Mouse (Mus musculus) forebrain, embryonic 13.5 days (tissue): ENCODE results near the gene St5. TPM values are rescaled to one million over a fixed set of nuclear protein-coding genes. Genes with fewer than 3 reads are reported as not detected.
A peak's percentile ranks its signal among the peaks of the same experiment; 100 is the strongest.

Experiments used
- ATAC-seq: fragments of 200-750 bp; cut with Nextera tagmentation; 2 replicates; pipeline ENCODE4 v1.8.0; 2017
- H3K27ac ChIP-seq: fragments of 300-500 bp; sonication (generic); 2 replicates; pipeline ENCODE4 v1.5.1; 2015; ENCODE audit warnings: inconsistent platforms, mild to moderate bottlenecking, moderate library complexity
- H3K27me3 ChIP-seq: fragments of 300-500 bp; sonication (generic); 2 replicates; pipeline ENCODE4 v1.6.1; 2015; ENCODE audit warnings: mild to moderate bottlenecking, inconsistent platforms
- H3K36me3 ChIP-seq: fragments of 300-500 bp; sonication (generic); 2 replicates; pipeline ENCODE4 v1.6.1; 2015; ENCODE audit warnings: mild to moderate bottlenecking, inconsistent platforms; ENCODE audit not compliant: poor library complexity, severe bottlenecking
- H3K4me1 ChIP-seq: fragments of 300-500 bp; sonication (generic); 2 replicates; pipeline ENCODE4 v1.6.1; 2015; ENCODE audit warnings: inconsistent platforms
- H3K4me2 ChIP-seq: fragments of 300-500 bp; sonication (generic); 2 replicates; pipeline ENCODE4 v1.6.1; 2015; ENCODE audit warnings: inconsistent platforms, mild to moderate bottlenecking, moderate library complexity
- H3K4me3 ChIP-seq: fragments of 300-500 bp; sonication (generic); 2 replicates; pipeline ENCODE4 v1.5.1; 2015; ENCODE audit warnings: mild to moderate bottlenecking, inconsistent platforms
- H3K9ac ChIP-seq: fragments of 300-500 bp; sonication (generic); 2 replicates; pipeline ENCODE4 v1.6.1; 2015; ENCODE audit warnings: mild to moderate bottlenecking, inconsistent platforms
- H3K9me3 ChIP-seq: fragments of 300-500 bp; sonication (generic); replicated peaks from 2 replicates; pipeline ENCODE4 v1.6.1; 2016; ENCODE audit warnings: inconsistent platforms
- WGBS: fragments of 180-500 bp; shearing (Covaris S2); methylation state at CpG from one replicate; pipeline ENCODE4 v1.1.7; 2015; 5-methylcytosine and 5-hydroxymethylcytosine counted together
- polyA plus RNA-seq: library from polyadenylated mRNA; unstranded; fragments of >200 nt; fragmentation: Nextera tagmentation; extraction: Ambion mirVana; gene quantifications from 2 replicates; pipeline ENCODE4 v1.2.1, GENCODE M21; 2015

Gene St5
- polyA plus RNA-seq, 1 experiment from 2014 or later = 12.0 TPM

DNA sequence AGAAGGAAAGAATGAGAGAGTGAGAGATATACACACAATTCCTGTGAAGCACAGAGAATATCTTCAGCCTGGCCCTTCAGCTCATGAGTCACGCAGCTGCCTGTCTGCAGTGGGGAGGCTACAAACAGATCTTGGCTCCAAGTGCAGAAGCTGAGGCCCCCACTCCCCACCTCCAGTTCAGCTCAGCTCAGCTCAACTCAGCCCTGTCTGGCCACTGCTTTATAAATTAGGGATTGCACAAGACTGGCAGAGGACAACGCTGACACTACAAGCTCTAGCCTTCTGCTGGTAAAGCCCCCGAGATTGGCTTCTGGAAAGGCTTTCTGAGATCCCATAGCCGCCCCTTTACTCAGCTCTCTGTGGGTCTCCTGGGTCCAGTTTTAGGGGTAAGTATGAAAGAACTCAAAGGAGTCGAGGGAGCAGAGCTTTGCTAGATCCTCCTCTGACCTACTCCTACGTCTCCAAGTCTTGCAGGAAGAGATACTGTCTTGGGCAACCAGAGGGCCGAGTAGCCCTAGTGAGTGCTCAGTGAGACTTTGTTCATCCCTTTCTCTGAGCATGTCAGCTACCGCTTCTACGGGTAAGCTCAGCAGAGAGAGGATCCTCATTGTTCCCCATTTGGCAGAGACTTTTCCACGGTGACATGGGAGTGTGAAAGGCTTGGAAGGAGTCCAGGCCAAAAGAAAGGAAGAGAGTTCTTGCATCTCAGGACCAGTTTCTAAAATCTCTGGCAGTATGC lies 158.0 kb downstream of the St5 start:
- peaks cover 6% of the 10 kb centered on the region; the same call in 1 of the 2 replicates for H3K4me1 ChIP-seq
- WGBS = 75% methylated on average over 10 of the region's 10 CpGs
- H3K27ac ChIP-seq = no peak overlapping the region
- no peak for ATAC-seq
- no peaks in the 10 kb centered on the region for H3K9me3 ChIP-seq
- H3K9ac ChIP-seq = no peak overlapping the region
- no peaks in the 10 kb centered on the region for H3K27me3 ChIP-seq
- 0 out of 2 replicates have a peak, but pooled peaks cover 5% of the 10 kb centered on the region for H3K36me3 ChIP-seq
- H3K4me2 ChIP-seq = no peak overlapping the region
- no peak overlapping the region for H3K4me3 ChIP-seq

GRCm38 (mm10) chr7:109544792-109545191 lies 158.6 kb downstream of the St5 start:
- Histone ChIP-seq H3K9ac (no peak overlapping the region), H3K27ac (no peak overlapping the region)

GRCm38 (mm10) chr7:109542364-109542628 lies 161.1 kb downstream of the St5 start:
- Histone ChIP-seq H3K4me2 (no peak overlapping the region), H3K36me3 (peaks cover 9% of the 10 kb centered on the region; the same call in 1 of the 2 replicates), H3K4me1 (peaks cover 6% of the 10 kb centered on the region; the same call in 1 of the 2 replicates), H3K9me3 (no peaks in the 10 kb centered on the region), H3K9ac (no peak overlapping the region), H3K27ac (no peak overlapping the region), H3K4me3 (no peak overlapping the region), H3K27me3 (no peaks in the 10 kb centered on the region)
- ATAC-seq = no peak
- WGBS = 87% methylated on average over 3 of the region's 3 CpGs

More at GRCm38 (mm10) chr7:109544792-109545191, 158.6 kb downstream of the St5 start:
- 75% methylated on average over 5 of the region's 5 CpGs for WGBS
- 0 out of 2 replicates have a peak, but pooled peaks cover 5% of the 10 kb centered on the region for H3K36me3 ChIP-seq
- no peak overlapping the region for H3K4me3 ChIP-seq
- ATAC-seq = no peak
- no peaks in the 10 kb centered on the region for H3K9me3 ChIP-seq
- peaks cover 6% of the 10 kb centered on the region; the same call in 1 of the 2 replicates for H3K4me1 ChIP-seq
- no peak overlapping the region for H3K4me2 ChIP-seq
- no peaks in the 10 kb centered on the region for H3K27me3 ChIP-seq

- H3K4me3 ChIP-seq = no peak overlapping the region
- ATAC-seq = no peak
- peaks cover 11% of the 10 kb centered on the region for H3K4me1 ChIP-seq
- no peaks in the 10 kb centered on the region for H3K27me3 ChIP-seq
- no peak overlapping the region for H3K4me2 ChIP-seq
- no peak overlapping the region for H3K9ac ChIP-seq
- H3K9me3 ChIP-seq = no peaks in the 10 kb centered on the region
- H3K36me3 ChIP-seq = peaks cover 9% of the 10 kb centered on the region; the same call in 1 of the 2 replicates
- WGBS = 95% methylated on average over 10 of the region's 10 CpGs
- H3K27ac ChIP-seq = no peak overlapping the region
Observed at GRCm38 (mm10) chr7:109541609-109542363, 161.6 kb downstream of the St5 start.

GRCm38 (mm10) chr7:109540902-109541301 lies 162.5 kb downstream of the St5 start:
- Histone ChIP-seq H3K27me3 (no peaks in the 10 kb centered on the region), H3K36me3 (peaks cover 9% of the 10 kb centered on the region; the same call in 1 of the 2 replicates), H3K9ac (no peak overlapping the region), H3K27ac (no peak overlapping the region), H3K4me3 (no peak overlapping the region), H3K9me3 (no peaks in the 10 kb centered on the region), H3K4me1 (peaks cover 20% of the 10 kb centered on the region), H3K4me2 (no peak overlapping the region)
- no peak for ATAC-seq

- no peak overlapping the region for H3K4me3 ChIP-seq
- no peaks in the 10 kb centered on the region for H3K9me3 ChIP-seq
- H3K27ac ChIP-seq = peak overlapping the region; percentile 82
- H3K27me3 ChIP-seq = no peaks in the 10 kb centered on the region
- peaks cover 20% of the 10 kb centered on the region for H3K4me1 ChIP-seq
- H3K4me2 ChIP-seq = no peak overlapping the region
- whole genome bisulfite sequencing = 27% methylated on average over 4 of the region's 4 CpGs
- peak; percentile 92 for ATAC-seq
- peak overlapping the region; percentile 34; the same call in 1 of the 2 replicates for H3K9ac ChIP-seq
- peaks cover 11% of the 10 kb centered on the region; the same call in 1 of the 2 replicates for H3K36me3 ChIP-seq
Observed at GRCm38 (mm10) chr7:109536451-109536946, 166.9 kb downstream of the St5 start.

- no peak overlapping the region for H3K9ac ChIP-seq
- H3K27me3 ChIP-seq = no peaks in the 10 kb centered on the region
- H3K36me3 ChIP-seq = peaks cover 11% of the 10 kb centered on the region; the same call in 1 of the 2 replicates
- no peak overlapping the region for H3K27ac ChIP-seq
- no peaks in the 10 kb centered on the region for H3K9me3 ChIP-seq
- H3K4me1 ChIP-seq = peaks cover 20% of the 10 kb centered on the region
- WGBS = 100% methylated on average over 3 of the region's 3 CpGs
- H3K4me3 ChIP-seq = no peak overlapping the region
- no peak overlapping the region for H3K4me2 ChIP-seq
- no peak for ATAC-seq
Observed at GRCm38 (mm10) chr7:109534921-109535320, 168.5 kb downstream of the St5 start.

DNA sequence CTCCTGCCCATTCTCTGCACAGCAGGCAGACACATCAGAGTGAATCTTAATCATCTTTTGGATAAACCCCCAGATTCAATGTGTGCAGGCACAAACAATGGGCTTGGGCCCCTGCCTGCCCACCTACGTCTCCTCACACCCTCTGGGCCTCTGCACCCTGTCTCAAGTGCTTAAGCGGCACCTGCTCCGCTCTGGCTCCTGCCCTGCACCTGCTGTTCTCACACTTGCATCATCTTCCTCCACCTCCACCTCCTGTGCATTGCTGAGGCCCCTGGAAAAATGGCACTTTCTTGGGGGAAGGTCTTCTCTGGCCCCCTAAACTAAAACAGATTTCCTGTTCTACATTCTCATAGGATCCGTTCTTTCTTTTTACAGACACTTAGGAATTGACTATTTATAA lies 169.5 kb downstream of the St5 start:
- H3K9me3 ChIP-seq = no peaks in the 10 kb centered on the region
- H3K4me2 ChIP-seq = no peak overlapping the region
- no peak for ATAC-seq
- H3K27me3 ChIP-seq = no peaks in the 10 kb centered on the region
- peaks cover 20% of the 10 kb centered on the region for H3K4me1 ChIP-seq
- 0 out of 2 replicates have a peak overlapping the region, but pooled peaks have one; percentile 5 for H3K9ac ChIP-seq
- 90% methylated on average over 4 of the region's 4 CpGs for WGBS
- H3K4me3 ChIP-seq = no peak overlapping the region
- H3K27ac ChIP-seq = no peak overlapping the region
- H3K36me3 ChIP-seq = 0 out of 2 replicates have a peak, but pooled peaks cover 7% of the 10 kb centered on the region

GRCm38 (mm10) chr7:109533129-109533528 lies 170.3 kb downstream of the St5 start:
- no peaks in the 10 kb centered on the region for H3K27me3 ChIP-seq
- no peaks in the 10 kb centered on the region for H3K9me3 ChIP-seq
- WGBS = 74% methylated on average over 4 of the region's 4 CpGs

DNA sequence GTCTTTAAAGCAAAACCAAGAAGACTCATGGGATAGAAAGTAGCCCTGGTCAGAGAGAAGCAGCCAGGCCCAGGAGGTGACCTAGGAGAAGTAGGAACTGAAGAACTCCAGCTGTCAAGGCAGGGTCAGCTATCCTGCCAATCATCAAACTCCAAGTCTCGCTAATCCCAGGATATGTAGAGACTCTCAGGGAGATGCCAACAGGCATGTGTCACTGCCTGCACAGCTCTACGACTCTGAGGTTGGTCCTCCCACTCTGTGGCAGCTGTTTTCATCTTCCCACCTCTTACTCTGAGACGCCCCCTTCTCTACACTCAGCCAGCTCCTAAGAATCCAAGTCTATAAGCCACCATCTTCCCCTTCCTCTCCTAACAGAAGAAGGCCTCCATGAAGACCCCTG lies 170.7 kb downstream of the St5 start:
- Histone ChIP-seq H3K27me3 (no peaks in the 10 kb centered on the region), H3K4me2 (no peak overlapping the region), H3K9ac (no peak overlapping the region), H3K9me3 (no peaks in the 10 kb centered on the region), H3K36me3 (peaks cover 7% of the 10 kb centered on the region; the same call in 1 of the 2 replicates), H3K27ac (no peak overlapping the region), H3K4me1 (peaks cover 20% of the 10 kb centered on the region), H3K4me3 (no peak overlapping the region)
- 74% methylated on average over 3 of the region's 3 CpGs for WGBS
- no peak for ATAC-seq

More at GRCm38 (mm10) chr7:109533129-109533528, 170.3 kb downstream of the St5 start:
- no peak for ATAC-seq
- Histone ChIP-seq H3K4me1 (peaks cover 20% of the 10 kb centered on the region), H3K27ac (no peak overlapping the region), H3K4me3 (no peak overlapping the region), H3K9ac (no peak overlapping the region), H3K36me3 (peaks cover 7% of the 10 kb centered on the region; the same call in 1 of the 2 replicates), H3K4me2 (no peak overlapping the region)

GRCm38 (mm10) chr7:109531501-109531900 lies 171.9 kb downstream of the St5 start:
- Histone ChIP-seq H3K4me1 (peaks cover 12% of the 10 kb centered on the region), H3K9me3 (no peaks in the 10 kb centered on the region), H3K27me3 (no peaks in the 10 kb centered on the region), H3K9ac (no peak overlapping the region), H3K36me3 (peaks cover 8% of the 10 kb centered on the region; the same call in 1 of the 2 replicates), H3K27ac (no peak overlapping the region), H3K4me3 (no peak overlapping the region), H3K4me2 (no peak overlapping the region)
- ATAC-seq = no peak
- WGBS = 88% methylated on average over 5 of the region's 5 CpGs

GRCm38 (mm10) chr7:109529741-109530140 lies 173.7 kb downstream of the St5 start:
- no peak overlapping the region for H3K9ac ChIP-seq
- H3K27me3 ChIP-seq = no peaks in the 10 kb centered on the region
- no peak overlapping the region for H3K4me3 ChIP-seq
- H3K4me1 ChIP-seq = 0 out of 2 replicates have a peak, but pooled peaks cover 3% of the 10 kb centered on the region
- ATAC-seq = no peak
- H3K36me3 ChIP-seq = peaks cover 25% of the 10 kb centered on the region
- no peak overlapping the region for H3K4me2 ChIP-seq
- no peak overlapping the region for H3K27ac ChIP-seq
- 81% methylated on average over 2 of the region's 2 CpGs for WGBS
- H3K9me3 ChIP-seq = no peaks in the 10 kb centered on the region
